Mouse (Mus musculus): ENCODE measurements around the gene Slc27a2.

- TF ChIP-seq POLR2A (IDR thresholded peaks at IDR 0.05; ENCODE audit: insufficient read depth, low read depth, low read length) (no peak), CTCF (IDR thresholded peaks at IDR 0.05; ENCODE audit: insufficient read depth, low read depth, low read length) (no peak)
These were observed 46.2 kb downstream of the Slc27a2 start for GRCm38 (mm10) chr2:126598359-126598758.
